Mouse (Mus musculus): Measurements from ENCODE around the gene Dennd5a.

DNA sequence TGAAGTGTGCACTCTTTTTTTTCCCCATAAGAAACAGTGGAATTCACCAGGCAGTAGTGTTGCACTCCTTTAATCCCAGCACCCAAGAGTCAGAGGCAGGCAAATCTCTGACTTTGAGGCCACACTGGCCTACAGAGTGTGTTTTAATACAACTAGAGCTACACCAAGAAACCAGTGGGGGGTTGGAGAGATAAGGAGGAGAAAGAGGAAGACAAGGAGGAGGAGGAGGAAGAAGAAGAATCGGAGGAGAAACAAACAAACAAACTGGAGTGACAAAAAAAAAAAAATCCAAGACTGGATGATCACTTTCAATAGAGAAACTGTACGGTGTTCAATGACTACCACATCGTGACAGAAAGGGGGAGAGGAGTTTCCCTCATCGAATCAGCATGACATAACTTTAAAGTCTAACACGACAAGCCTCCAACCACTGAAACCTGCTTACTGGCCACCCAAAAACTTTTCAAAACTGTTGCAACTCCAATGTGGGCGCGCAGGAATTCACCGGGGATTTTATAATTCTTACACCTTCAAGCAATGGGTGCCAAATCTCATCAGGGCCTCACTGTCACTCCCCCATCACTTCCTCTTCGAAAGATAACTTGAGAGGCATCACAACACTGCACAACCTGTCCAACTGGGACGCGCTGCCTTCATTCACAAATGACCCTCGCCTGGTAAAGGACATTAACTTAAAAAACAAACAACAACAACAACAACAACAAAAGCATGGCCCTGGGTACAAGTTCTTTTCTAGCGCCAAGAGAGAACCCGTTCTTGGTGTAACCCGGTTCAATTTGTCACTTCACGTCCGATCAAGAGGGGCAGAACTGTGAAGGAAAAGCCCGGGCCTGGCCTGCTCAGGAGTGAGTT, 1.2 kb downstream of the Dennd5a start:
- TF ChIP-seq CTCF (IDR thresholded peaks at IDR 0.05; ENCODE audit: low read depth, low read length) (no peak), POLR2A (IDR thresholded peaks at IDR 0.05; ENCODE audit: extremely low read depth, insufficient read depth, low read length) (no peak)

Measured in liver, adult 2 months (tissue).